Mouse (Mus musculus) urinary bladder, postnatal 36 days (tissue): ENCODE measurements at regions not wholly inside any gene's neighbourhood (a gene's known extent, or its start where the extent isn't known, plus 50 kb on each side); places are given as distances from the start of the nearest gene placed in this dataset.

ENCODE experiments used
- DNase-seq, 2 experiments: peaks; one replicate each; pipeline ENCODE4 v3.0.0; 2022; ENCODE audit warnings: low spot score in 2 of 2, mixed read lengths in 1 of 2

GRCm38 (mm10) chr15:62641051-62641710 lies 1203.8 kb downstream of the Gsdmc2 start:
- peak in 1 of 2 experiments; percentile 5 for DNase-seq

- no peak for DNase-seq
These were observed 1219.6 kb downstream of the Gsdmc2 start for GRCm38 (mm10) chr15:62625406-62625805.

GRCm38 (mm10) chr15:62616042-62616441 lies 1228.9 kb downstream of the Gsdmc2 start:
- no peak for DNase-seq

GRCm38 (mm10) chr15:62596735-62597134 lies 1248.2 kb downstream of the Gsdmc2 start:
- no peak for DNase-seq

GRCm38 (mm10) chr15:62588580-62588979 lies 1256.4 kb downstream of the Gsdmc2 start:
- DNase-seq = no peak

- DNase-seq = no peak
These were observed 1266.2 kb downstream of the Gsdmc2 start for GRCm38 (mm10) chr15:62578788-62579187.

GRCm38 (mm10) chr15:62575791-62576190 lies 1269.2 kb downstream of the Gsdmc2 start:
- no peak for DNase-seq

- DNase-seq = no peak
These were observed 1273.2 kb downstream of the Gsdmc2 start for GRCm38 (mm10) chr15:62571803-62572202.

GRCm38 (mm10) chr15:62568788-62569713 lies 1275.9 kb downstream of the Gsdmc2 start:
- DNase-seq = peak; percentile 23 to 39

GRCm38 (mm10) chr15:62567431-62567830 lies 1277.5 kb downstream of the Gsdmc2 start:
- DNase-seq = no peak

GRCm38 (mm10) chr15:62566106-62566511 lies 1278.9 kb downstream of the Gsdmc2 start:
- peak in 1 of 2 experiments; percentile 34 for DNase-seq

GRCm38 (mm10) chr15:62533233-62533632 lies 1311.7 kb downstream of the Gsdmc2 start:
- DNase-seq = peak in 1 of 2 experiments; percentile 44

GRCm38 (mm10) chr15:62528975-62529374 lies 1316.0 kb downstream of the Gsdmc2 start:
- DNase-seq = no peak

- DNase-seq = no peak
These were observed 1320.3 kb downstream of the Gsdmc2 start for GRCm38 (mm10) chr15:62524628-62525027.

GRCm38 (mm10) chr15:62524135-62524534 lies 1320.8 kb downstream of the Gsdmc2 start:
- no peak for DNase-seq

GRCm38 (mm10) chr15:62513462-62513861 lies 1331.5 kb downstream of the Gsdmc2 start:
- no peak for DNase-seq

- DNase-seq = no peak
These were observed 1333.5 kb downstream of the Gsdmc2 start for GRCm38 (mm10) chr15:62511461-62511860.

- DNase-seq = no peak
These were observed 1341.1 kb downstream of the Gsdmc2 start for GRCm38 (mm10) chr15:62503866-62504265.

GRCm38 (mm10) chr15:62500966-62501365 lies 1344.0 kb downstream of the Gsdmc2 start:
- peak; percentile 23 to 38 for DNase-seq

GRCm38 (mm10) chr15:62500522-62500921 lies 1344.5 kb downstream of the Gsdmc2 start:
- DNase-seq = no peak

- peak in 1 of 2 experiments; percentile 6 for DNase-seq
These were observed 1348.8 kb downstream of the Gsdmc2 start for GRCm38 (mm10) chr15:62496193-62496592.

GRCm38 (mm10) chr15:62492350-62492749 lies 1352.6 kb downstream of the Gsdmc2 start:
- no peak for DNase-seq

GRCm38 (mm10) chr15:62490548-62490947 lies 1354.4 kb downstream of the Gsdmc2 start:
- no peak for DNase-seq
